Mouse (Mus musculus) granulocyte monocyte progenitor cell, adult 5-6 weeks (primary cell): ENCODE measurements around the gene Hist1h2bp. TPM values are rescaled to one million over a fixed set of nuclear protein-coding genes. Genes with fewer than 3 reads are reported as not detected.
A peak's percentile ranks its signal among the peaks of the same experiment; 100 is the strongest.

Source experiments
- ATAC-seq: replicated peaks from 2 replicates; pipeline ENCODE4 v1.8.0; 2016; ENCODE audit warnings: mild to moderate bottlenecking, moderate TSS enrichment, inconsistent platforms; ENCODE audit not compliant: poor library complexity, severe bottlenecking
- total RNA-seq, 2 experiments: library from RNA; stranded (forward) in 1 of 2; stranded (reverse) in 1 of 2; fragments of 200-712, 200-1000 nt in 1 of 2; fragments of >200 nt in 1 of 2; fragmentation: Nextera tagmentation in 1 of 2; gene quantifications; 2 replicates each; pipeline ENCODE4 v1.2.3; 2014 to 2017

Hist1h2bp gene
- total RNA-seq, 2 experiments from 2014 or later, result 8.8 to 55.0 TPM

DNA sequence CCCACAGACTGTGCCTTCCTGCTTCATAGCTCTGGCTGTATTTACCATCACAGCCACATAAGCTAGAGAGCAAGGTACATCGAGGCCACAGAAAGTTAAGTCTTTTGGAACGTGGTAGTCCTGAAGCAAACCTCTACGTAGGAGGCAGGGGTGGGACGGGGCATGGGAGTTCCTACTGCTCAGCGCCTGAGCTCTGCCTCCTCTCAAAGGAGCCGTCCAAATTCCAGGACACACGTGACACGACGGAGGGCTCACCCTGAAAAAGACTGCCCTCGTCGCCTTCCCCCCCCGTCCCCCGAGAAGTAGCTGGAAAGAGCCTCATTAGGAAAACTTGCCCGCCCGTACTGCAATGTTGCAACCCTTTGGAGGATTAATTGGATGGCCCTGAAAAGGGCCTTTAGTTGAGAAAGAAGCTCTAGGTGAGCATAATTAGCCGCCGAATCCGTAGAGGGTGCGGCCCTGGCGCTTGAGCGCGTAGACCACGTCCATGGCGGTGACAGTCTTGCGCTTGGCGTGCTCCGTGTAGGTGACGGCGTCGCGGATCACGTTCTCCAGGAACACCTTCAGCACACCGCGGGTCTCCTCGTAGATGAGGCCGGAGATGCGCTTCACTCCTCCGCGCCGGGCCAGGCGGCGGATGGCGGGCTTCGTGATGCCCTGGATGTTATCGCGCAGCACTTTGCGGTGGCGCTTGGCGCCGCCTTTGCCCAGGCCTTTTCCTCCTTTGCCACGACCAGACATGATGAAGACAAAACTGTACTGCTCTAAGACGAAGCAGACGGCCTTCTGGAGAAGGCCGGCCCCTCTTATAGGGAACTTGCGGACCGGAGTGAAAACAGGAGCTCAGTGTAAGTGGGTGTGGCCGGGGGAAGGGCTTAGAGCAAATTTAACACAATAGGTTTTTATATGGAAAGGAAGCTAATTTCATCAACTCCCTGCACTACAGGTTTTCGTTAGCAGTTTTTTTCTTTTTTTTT is 44.4 kb downstream of the Hist1h2bp start, which contains the start of gene Hist1h4n:
Hist1h4n (minus strand) TSS at position 779 of the 977 bp plus-strand sequence.
- peak; percentile 46 for ATAC-seq

GRCm38 (mm10) chr13:21833461-21833860 is 46.2 kb downstream of the Hist1h2bp start, which contains the start of the genes Hist1h2ap and Hist1h2br:
Hist1h2ap (minus strand) TSS chr13:21833507.
Hist1h2br (plus strand) TSS chr13:21833743.
- peak; percentile 68 for ATAC-seq

Other genes with a start within 250 kb of the Hist1h2bp start
- gene Olfr1366, start 244.7 kb upstream of the Hist1h2bp start, total RNA-seq (2014; fragmentation: Nextera tagmentation), result not detected in 2 replicates
- gene Olfr1366, start 244.7 kb upstream of the Hist1h2bp start, total RNA-seq (2017), result not detected in 2 replicates
- gene Olfr1535, start 227.6 kb upstream of the Hist1h2bp start, total RNA-seq (2014; fragmentation: Nextera tagmentation), result not detected in 2 replicates
- gene Olfr1535, start 227.6 kb upstream of the Hist1h2bp start, total RNA-seq (2017), result not detected in 2 replicates
- gene Olfr1364, start 205.7 kb upstream of the Hist1h2bp start, total RNA-seq (2014; fragmentation: Nextera tagmentation), result not detected in 2 replicates
- not detected in 2 replicates for gene Olfr1364, start 205.7 kb upstream of the Hist1h2bp start, total RNA-seq (2017)
- gene Olfr1362, start 173.4 kb upstream of the Hist1h2bp start, total RNA-seq (2014; fragmentation: Nextera tagmentation), result not detected in 2 replicates
- not detected in 2 replicates for gene Olfr1362, start 173.4 kb upstream of the Hist1h2bp start, total RNA-seq (2017)
- gene Olfr11, start 144.9 kb upstream of the Hist1h2bp start, total RNA-seq (2014; fragmentation: Nextera tagmentation), result not detected in 2 replicates
- gene Olfr11, start 144.9 kb upstream of the Hist1h2bp start, total RNA-seq (2017), result not detected in 2 replicates
- not detected in 2 replicates for gene Olfr1361, start 124.1 kb upstream of the Hist1h2bp start, total RNA-seq (2014; fragmentation: Nextera tagmentation)
- gene Olfr1361, start 124.1 kb upstream of the Hist1h2bp start, total RNA-seq (2017), result not detected in 2 replicates
- gene Olfr1360, start 110.1 kb upstream of the Hist1h2bp start, total RNA-seq (2014; fragmentation: Nextera tagmentation), result not detected in 2 replicates
- gene Olfr1360, start 110.1 kb upstream of the Hist1h2bp start, total RNA-seq (2017), result not detected in 2 replicates
- not detected in 2 replicates for gene Olfr1359, start 89.3 kb upstream of the Hist1h2bp start, total RNA-seq (2014; fragmentation: Nextera tagmentation)
- not detected in 2 replicates for gene Olfr1359, start 89.3 kb upstream of the Hist1h2bp start, total RNA-seq (2017)
- gene Hist1h2bl, start 71.3 kb upstream of the Hist1h2bp start, total RNA-seq (2014; fragmentation: Nextera tagmentation), result 210 and 236 TPM in 2 replicates
- 416 and 515 TPM in 2 replicates for gene Hist1h2bl, start 71.3 kb upstream of the Hist1h2bp start, total RNA-seq (2017)
- gene Hist1h2ai, start 71.0 kb upstream of the Hist1h2bp start, total RNA-seq (2014; fragmentation: Nextera tagmentation), result 17.2 TPM in 1 of 2 replicates, not detected in the other
- 2,072 and 5,185 TPM in 2 replicates for gene Hist1h2ai, start 71.0 kb upstream of the Hist1h2bp start, total RNA-seq (2017)
- 4.5 TPM in 1 of 2 replicates, not detected in the other for gene Hist1h3h, start 69.8 kb upstream of the Hist1h2bp start, total RNA-seq (2014; fragmentation: Nextera tagmentation)
- 334 and 360 TPM in 2 replicates for gene Hist1h3h, start 69.8 kb upstream of the Hist1h2bp start, total RNA-seq (2017)
- 123 and 125 TPM in 2 replicates for gene Hist1h2bm, start 65.4 kb upstream of the Hist1h2bp start, total RNA-seq (2014; fragmentation: Nextera tagmentation)
- gene Hist1h2bm, start 65.4 kb upstream of the Hist1h2bp start, total RNA-seq (2017), result 554 and 641 TPM in 2 replicates
- gene Hist1h4j, start 52.4 kb upstream of the Hist1h2bp start, total RNA-seq (2014; fragmentation: Nextera tagmentation), result 2.1 and 2.5 TPM in 2 replicates
- 277 and 325 TPM in 2 replicates for gene Hist1h4j, start 52.4 kb upstream of the Hist1h2bp start, total RNA-seq (2017)
- gene Hist1h4k, start 37.0 kb upstream of the Hist1h2bp start, total RNA-seq (2014; fragmentation: Nextera tagmentation), result 143 and 341 TPM in 2 replicates
- gene Hist1h4k, start 37.0 kb upstream of the Hist1h2bp start, total RNA-seq (2017), result 2,272 and 2,398 TPM in 2 replicates
- 8.6 and 105 TPM in 2 replicates for gene Hist1h2ak, start 33.6 kb upstream of the Hist1h2bp start, total RNA-seq (2014; fragmentation: Nextera tagmentation)
- 1,120 and 1,478 TPM in 2 replicates for gene Hist1h2ak, start 33.6 kb upstream of the Hist1h2bp start, total RNA-seq (2017)
- gene Hist1h2bn, start 33.3 kb upstream of the Hist1h2bp start, total RNA-seq (2014; fragmentation: Nextera tagmentation), result 168 and 218 TPM in 2 replicates
- 1,437 and 1,878 TPM in 2 replicates for gene Hist1h2bn, start 33.3 kb upstream of the Hist1h2bp start, total RNA-seq (2017)
- 278 and 329 TPM in 2 replicates for gene Hist1h1b, start 6.8 kb upstream of the Hist1h2bp start, total RNA-seq (2014; fragmentation: Nextera tagmentation)
- gene Hist1h1b, start 6.8 kb upstream of the Hist1h2bp start, total RNA-seq (2017), result 1,634 and 1,715 TPM in 2 replicates
- gene Hist1h3i, start 4.1 kb upstream of the Hist1h2bp start, total RNA-seq (2014; fragmentation: Nextera tagmentation), result 73.1 and 153 TPM in 2 replicates
- gene Hist1h3i, start 4.1 kb upstream of the Hist1h2bp start, total RNA-seq (2017), result 268 and 310 TPM in 2 replicates
- gene Hist1h2an, start 243 bp upstream of the Hist1h2bp start, total RNA-seq (2014; fragmentation: Nextera tagmentation), result 8.9 TPM in 1 of 2 replicates, not detected in the other
- gene Hist1h2an, start 243 bp upstream of the Hist1h2bp start, total RNA-seq (2017), result 984 and 1,144 TPM in 2 replicates
- 261 and 279 TPM in 2 replicates for gene Hist1h2bq, start 22.7 kb downstream of the Hist1h2bp start, total RNA-seq (2014; fragmentation: Nextera tagmentation)
- gene Hist1h2bq, start 22.7 kb downstream of the Hist1h2bp start, total RNA-seq (2017), result 496 and 652 TPM in 2 replicates
- gene Hist1h2ao, start 23.0 kb downstream of the Hist1h2bp start, total RNA-seq (2014; fragmentation: Nextera tagmentation), result 54.5 TPM in 1 of 2 replicates, not detected in the other
- gene Hist1h2ao, start 23.0 kb downstream of the Hist1h2bp start, total RNA-seq (2017), result 38.4 TPM in 1 of 2 replicates, not detected in the other
- 72.5 and 88.1 TPM in 2 replicates for gene Hist1h4m, start 24.3 kb downstream of the Hist1h2bp start, total RNA-seq (2014; fragmentation: Nextera tagmentation)
- gene Hist1h4m, start 24.3 kb downstream of the Hist1h2bp start, total RNA-seq (2017), result 1,782 and 2,792 TPM in 2 replicates
- 21.5 and 58.9 TPM in 2 replicates for gene Hist1h4n, start 44.7 kb downstream of the Hist1h2bp start, total RNA-seq (2014; fragmentation: Nextera tagmentation)
- 1,825 and 2,129 TPM in 2 replicates for gene Hist1h4n, start 44.7 kb downstream of the Hist1h2bp start, total RNA-seq (2017)
- gene Hist1h2ap, start 46.0 kb downstream of the Hist1h2bp start, total RNA-seq (2014; fragmentation: Nextera tagmentation), result 38.3 and 85.3 TPM in 2 replicates
- gene Hist1h2ap, start 46.0 kb downstream of the Hist1h2bp start, total RNA-seq (2017), result 5,843 and 7,480 TPM in 2 replicates
- 243 and 249 TPM in 2 replicates for gene Hist1h2br, start 46.3 kb downstream of the Hist1h2bp start, total RNA-seq (2014; fragmentation: Nextera tagmentation)
- 665 and 823 TPM in 2 replicates for gene Hist1h2br, start 46.3 kb downstream of the Hist1h2bp start, total RNA-seq (2017)
- gene Zfp184, start 157.6 kb downstream of the Hist1h2bp start, total RNA-seq (2014; fragmentation: Nextera tagmentation), result 13.3 and 15.7 TPM in 2 replicates
- gene Zfp184, start 157.6 kb downstream of the Hist1h2bp start, total RNA-seq (2017), result 13.3 and 16.3 TPM in 2 replicates
- not detected in 2 replicates for gene Pom121l2, start 193.7 kb downstream of the Hist1h2bp start, total RNA-seq (2014; fragmentation: Nextera tagmentation)
- not detected in 2 replicates for gene Pom121l2, start 193.7 kb downstream of the Hist1h2bp start, total RNA-seq (2017)
- gene Prss16, start 222.3 kb downstream of the Hist1h2bp start, total RNA-seq (2014; fragmentation: Nextera tagmentation), result 12.8 and 15.1 TPM in 2 replicates
- 8.3 and 9.1 TPM in 2 replicates for gene Prss16, start 222.3 kb downstream of the Hist1h2bp start, total RNA-seq (2017)
- 13.4 TPM in 1 of 2 replicates, not detected in the other for gene Hist1h2ah, start 248.1 kb downstream of the Hist1h2bp start, total RNA-seq (2014; fragmentation: Nextera tagmentation)
- gene Hist1h2ah, start 248.1 kb downstream of the Hist1h2bp start, total RNA-seq (2017), result 1,444 and 2,588 TPM in 2 replicates
- 9.6 and 80.5 TPM in 2 replicates for gene Hist1h2bk, start 248.4 kb downstream of the Hist1h2bp start, total RNA-seq (2014; fragmentation: Nextera tagmentation)
- gene Hist1h2bk, start 248.4 kb downstream of the Hist1h2bp start, total RNA-seq (2017), result 2,021 and 2,596 TPM in 2 replicates